ENCODE assay signal across 10 mouse cellular contexts in genomic region chr12:32111508-32112119, GRCm38 (mm10). TPM values are rescaled to one million over a fixed set of nuclear protein-coding genes. Genes with fewer than 3 reads are reported as not detected.
DNase-seq lines count a peak whose midpoint lies in the region; ATAC-seq and TF ChIP-seq lines count a peak whose summit lies in the region.
"Had no signal": no experiment of that assay in that cellular context is flagged by ENCODE, and none has a peak within 500 bp of the region (broad histone marks: within the 10 kb centered on the region; RNA-seq: fewer than 3 reads in every experiment).

No protein-coding gene starts in this region.

- peak overlapping the region; percentile 43 for H3K4me2 ChIP-seq in heart, embryonic 12.5 days
- H3K4me2 ChIP-seq in liver, postnatal 0 days (ENCODE audit: low read depth, low read length): peak overlapping the region; percentile 67
- no peak overlapping the region for H3K4me2 ChIP-seq in forebrain, embryonic 12.5 days

- H3K27me3 ChIP-seq in heart, embryonic 12.5 days (replicated peaks): no peaks in the 10 kb centered on the region
- H3K27me3 ChIP-seq in G1E (ENCODE audit: insufficient read depth, low read length): no peaks in the 10 kb centered on the region
- H3K27me3 ChIP-seq in liver, postnatal 0 days (ENCODE audit: insufficient read depth, low read length): no peaks in the 10 kb centered on the region
- H3K27me3 ChIP-seq in forebrain, embryonic 12.5 days: no peaks in the 10 kb centered on the region

- H3K4me1 ChIP-seq in heart, embryonic 12.5 days (replicated peaks): peaks cover 34% of the 10 kb centered on the region
- H3K4me1 ChIP-seq in G1E (ENCODE audit: insufficient read depth, low read depth, low read length): peaks cover 92% of the 10 kb centered on the region
- H3K4me1 ChIP-seq in liver, postnatal 0 days (ENCODE audit: insufficient read depth): peaks cover 17% of the 10 kb centered on the region
- H3K4me1 ChIP-seq in forebrain, embryonic 12.5 days: peaks cover 4% of the 10 kb centered on the region; the same call in 1 of the 2 replicates

- H3K27ac ChIP-seq in heart, embryonic 12.5 days (ENCODE audit: poor library complexity, severe bottlenecking): peak overlapping the region; percentile 67
- H3K27ac ChIP-seq in liver, postnatal 0 days (ENCODE audit: low read depth): peak overlapping the region; percentile 85
- no peak overlapping the region for H3K27ac ChIP-seq in forebrain, embryonic 12.5 days

- ATAC-seq in heart, embryonic 12.5 days (ENCODE audit: insufficient number of reproducible peaks, low FRiP score): no peak
- no peak for ATAC-seq in G1E (ENCODE audit: extremely low read depth, insufficient number of reproducible peaks, low FRiP score, poor library complexity, severe bottlenecking)
- ATAC-seq in liver, postnatal 0 days: no peak
- no peak for ATAC-seq in forebrain, embryonic 12.5 days (ENCODE audit: low FRiP score)

- no peak overlapping the region for H3K9ac ChIP-seq in heart, embryonic 12.5 days
- H3K9ac ChIP-seq in liver, postnatal 0 days (replicated peaks): peak overlapping the region; percentile 61
- no peak overlapping the region for H3K9ac ChIP-seq in forebrain, embryonic 12.5 days

- intact Hi-C loops in heart, postnatal 36 days (cut with DNase I): no loop called here

- no peak for TF ChIP-seq CTCF in G1E (IDR thresholded peaks at IDR 0.05; ENCODE audit: low read depth, low read length)
- TF ChIP-seq CTCF in liver, postnatal 0 days (IDR thresholded peaks at IDR 0.05; ENCODE audit: low read depth): no peak

- no peak for TF ChIP-seq EP300 in liver, postnatal 0 days (IDR thresholded peaks at IDR 0.05; ENCODE audit: low read depth)

- WGBS in heart, embryonic 12.5 days: 31% methylated on average over 7 of the region's 7 CpGs
- 20% methylated on average over 7 of the region's 7 CpGs for WGBS in liver, postnatal 0 days (ENCODE audit: insufficient replicate concordance)
- WGBS in forebrain, embryonic 12.5 days: 52% methylated on average over 7 of the region's 7 CpGs

- DNase-seq in heart, postnatal 36 days: no peak
- no peak for DNase-seq in G1E (ENCODE audit: low spot score)
- DNase-seq in fat pad, adult 2 months (ENCODE audit: extremely low read depth, low read depth, low spot score): peak; percentile 28
- DNase-seq in liver, postnatal 0 days: no peak
- no peak for DNase-seq in adrenal gland, postnatal 10 days
- DNase-seq in urinary bladder, postnatal 4 days (ENCODE audit: low spot score in 2 of 2): no peak
- DNase-seq: cerebellum, adult 11 months; gastrocnemius, postnatal 36 days had no signal

- no peaks in the 10 kb centered on the region for H3K36me3 ChIP-seq in heart, embryonic 12.5 days
- H3K36me3 ChIP-seq in G1E (replicated peaks): peaks cover 21% of the 10 kb centered on the region
- peaks cover 13% of the 10 kb centered on the region for H3K36me3 ChIP-seq in liver, postnatal 0 days (replicated peaks; ENCODE audit: insufficient read depth, low read length)
- no peaks in the 10 kb centered on the region for H3K36me3 ChIP-seq in forebrain, embryonic 12.5 days (replicated peaks)

- H3K4me3 ChIP-seq in heart, embryonic 12.5 days: no peak overlapping the region
- peak overlapping the region; percentile 61 for H3K4me3 ChIP-seq in G1E (ENCODE audit: low read depth, low read length)
- H3K4me3 ChIP-seq in liver, postnatal 0 days (ENCODE audit: low read depth, low read length): peak overlapping the region; percentile 37
- no peak overlapping the region for H3K4me3 ChIP-seq in forebrain, embryonic 12.5 days (replicated peaks)

- H3K9me3 ChIP-seq in heart, embryonic 12.5 days (replicated peaks): no peaks in the 10 kb centered on the region
- H3K9me3 ChIP-seq in G1E (replicated peaks): no peaks in the 10 kb centered on the region
- no peaks in the 10 kb centered on the region for H3K9me3 ChIP-seq in liver, postnatal 0 days (ENCODE audit: low read length)
- H3K9me3 ChIP-seq in forebrain, embryonic 12.5 days: no peaks in the 10 kb centered on the region

RNA-seq across cellular contexts. Expression of gene Prkar2b, which starts 50.5 kb away (rescaled TPM):
- polyA plus RNA-seq in heart, embryonic 12.5 days (2016; fragmentation: Nextera tagmentation; extraction: Ambion mirVana): 18.9 and 20.6 TPM in 2 replicates
- total RNA-seq in heart, postnatal 36 days (2021): 1 to 10 TPM; 2.5 to 9.3 TPM
- total RNA-seq in G1E (2014; fragmentation: Nextera tagmentation) (849 and 918 TPM in 2 replicates), G1E (2017) (488 and 524 TPM in 2 replicates)
- polyA plus RNA-seq in G1E (2012): 179 and 203 TPM in 2 replicates
- 34.0 and 34.6 TPM in 2 replicates for polyA plus RNA-seq in liver, postnatal 0 days (2015; fragmentation: Nextera tagmentation; extraction: Ambion mirVana)
- total RNA-seq in adrenal gland, postnatal 10 days (2021): 100 to 1,000 TPM; 574 to 579 TPM
- polyA plus RNA-seq in forebrain, embryonic 12.5 days (2016; fragmentation: Nextera tagmentation; extraction: Ambion mirVana): 66.7 and 68.4 TPM in 2 replicates

Comparison
In these comparisons a context has a peak if more than half of its experiments do, and no peak if none do; other contexts are left out.
1. H3K4me3 ChIP-seq: peak in G1E (single experiment) and liver, postnatal 0 days (single experiment); none in heart, embryonic 12.5 days (single experiment) and forebrain, embryonic 12.5 days (single experiment).